Mouse (Mus musculus) ES-Bruce4 (cell line): ENCODE results near the gene Ak5.

Experiments
- CTCF ChIP-seq: IDR thresholded peaks from one replicate; pipeline ENCODE4 v1.8.1; 2011; ENCODE audit warnings: low read depth, low read length
- EP300 ChIP-seq: IDR thresholded peaks from 2 replicates; pipeline ENCODE4 v1.6.1; 2011; ENCODE audit warnings: low read depth, low read length; ENCODE audit not compliant: insufficient read depth
- POLR2A ChIP-seq: IDR thresholded peaks from one replicate; pipeline ENCODE4 v1.8.1; 2011; ENCODE audit warnings: low read length; ENCODE audit not compliant: insufficient read depth

GRCm38 (mm10) chr3:152432677-152433076, 235.5 kb downstream of the Ak5 start:
- TF ChIP-seq CTCF (no peak), POLR2A (no peak), EP300 (no peak)
